Mouse (Mus musculus): ENCODE measurements around the gene Limch1. TPM values are rescaled to one million over a fixed set of nuclear protein-coding genes. Genes with fewer than 3 reads are reported as not detected.

Limch1 gene
- polyA plus RNA-seq, 1 experiment from 2014 or later = 6.7 TPM

DNA sequence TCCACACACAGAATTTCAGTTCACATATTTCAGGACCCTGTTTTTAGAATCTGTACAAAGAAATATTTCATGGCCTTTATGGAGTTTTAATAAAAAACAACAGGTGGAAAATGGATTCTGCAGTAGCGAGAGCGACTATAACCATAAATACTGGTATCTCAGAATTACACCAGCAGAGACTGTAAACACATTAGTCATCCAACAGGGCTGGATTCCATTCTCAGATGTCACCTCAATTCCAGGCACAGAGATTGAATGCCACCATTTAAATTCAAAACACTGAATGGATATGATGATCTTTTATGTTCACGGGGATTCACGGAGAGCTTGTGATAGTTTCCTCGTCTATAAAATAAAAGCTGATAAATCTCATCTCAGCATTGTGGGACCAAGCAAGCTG is 152.0 kb downstream of the Limch1 start:
- ATAC-seq = no peak
- 53% methylated on average over 5 of the region's 5 CpGs for WGBS
- H3K9ac ChIP-seq (ENCODE audit: low read depth, low read length) = no peak overlapping the region

DNA sequence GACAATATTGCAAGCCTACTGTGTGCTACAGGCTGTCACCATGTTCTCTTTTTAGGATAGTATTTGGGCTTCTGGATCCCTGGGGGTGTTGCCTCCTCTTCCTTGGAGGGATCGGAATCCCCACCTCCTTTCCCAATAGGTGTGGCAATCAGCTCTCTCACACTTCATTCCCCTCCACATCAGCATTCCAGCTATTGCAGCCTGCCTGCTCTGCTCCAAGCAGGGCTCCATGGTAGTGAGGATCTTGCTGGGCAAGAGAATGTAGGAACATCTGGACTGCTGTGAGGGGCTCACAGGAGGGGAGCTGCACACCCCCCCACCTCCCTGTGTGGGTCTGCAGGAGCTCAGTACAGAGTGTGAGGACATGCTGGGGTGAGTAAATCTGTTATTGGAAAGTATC is 152.6 kb downstream of the Limch1 start:
- Histone ChIP-seq H3K36me3 (ENCODE audit: control insufficient read depth, insufficient read depth) (no peaks in the 10 kb centered on the region), H3K27ac (ENCODE audit: low read depth, low read length) (no peak overlapping the region), H3K27me3 (replicated peaks; ENCODE audit: control insufficient read depth, insufficient read depth, low read length) (no peaks in the 10 kb centered on the region), H3K4me3 (ENCODE audit: low read depth, low read length) (no peak overlapping the region), H3K4me1 (replicated peaks; ENCODE audit: control insufficient read depth, insufficient read depth, low read length) (no peaks in the 10 kb centered on the region), H3K4me2 (replicated peaks; ENCODE audit: low read depth) (no peak overlapping the region), H3K9me3 (ENCODE audit: control insufficient read depth) (no peaks in the 10 kb centered on the region), H3K9ac (ENCODE audit: low read depth, low read length) (no peak overlapping the region)
- ATAC-seq = no peak
- TF ChIP-seq CTCF (IDR thresholded peaks at IDR 0.05; ENCODE audit: low read depth) = no peak
- WGBS = 64% methylated on average over 1 of the region's 1 CpGs

More for the DNA sequence above, 152.0 kb downstream of the Limch1 start:
- Histone ChIP-seq H3K36me3 (ENCODE audit: control insufficient read depth, insufficient read depth) (no peaks in the 10 kb centered on the region), H3K9me3 (ENCODE audit: control insufficient read depth) (no peaks in the 10 kb centered on the region), H3K4me3 (ENCODE audit: low read depth, low read length) (no peak overlapping the region), H3K4me1 (replicated peaks; ENCODE audit: control insufficient read depth, insufficient read depth, low read length) (no peaks in the 10 kb centered on the region), H3K27ac (ENCODE audit: low read depth, low read length) (no peak overlapping the region), H3K4me2 (replicated peaks; ENCODE audit: low read depth) (no peak overlapping the region), H3K27me3 (replicated peaks; ENCODE audit: control insufficient read depth, insufficient read depth, low read length) (no peaks in the 10 kb centered on the region)
- no peak for TF ChIP-seq CTCF (IDR thresholded peaks at IDR 0.05; ENCODE audit: low read depth)

DNA sequence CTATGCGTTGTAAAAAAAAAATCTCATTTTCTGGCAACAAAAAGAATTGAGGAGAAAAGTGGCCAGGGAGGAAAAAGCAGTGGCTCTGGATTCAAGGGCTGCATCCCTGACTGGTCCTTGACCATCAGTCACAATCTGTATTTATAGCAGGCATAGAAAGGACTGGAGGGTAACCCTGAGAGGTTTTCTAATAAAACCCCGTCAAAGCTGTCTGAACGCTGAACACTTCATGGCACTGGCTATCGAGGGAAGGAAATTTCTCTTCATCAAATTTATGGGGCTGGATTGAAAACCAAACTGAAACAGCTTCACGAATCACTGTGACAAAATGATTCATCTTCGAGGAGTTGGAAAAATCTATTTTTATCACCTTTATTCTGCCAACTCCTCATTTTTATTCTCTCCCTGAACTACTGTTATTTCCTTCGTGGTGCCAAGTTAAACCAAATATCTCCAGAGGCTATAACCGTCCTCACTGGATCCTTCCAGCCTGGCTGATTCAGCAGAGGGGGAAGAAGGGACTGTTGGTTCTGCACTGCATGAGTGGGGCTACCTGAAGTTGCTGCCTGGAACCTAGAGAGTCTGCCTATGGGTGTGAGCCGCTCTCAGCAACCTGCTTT is 153.3 kb downstream of the Limch1 start:
- H3K4me3 ChIP-seq (ENCODE audit: low read depth, low read length) = no peak overlapping the region
- no peaks in the 10 kb centered on the region for H3K27me3 ChIP-seq (replicated peaks; ENCODE audit: control insufficient read depth, insufficient read depth, low read length)
- H3K27ac ChIP-seq (ENCODE audit: low read depth, low read length) = no peak overlapping the region
- H3K4me2 ChIP-seq (replicated peaks; ENCODE audit: low read depth) = no peak overlapping the region
- no peak overlapping the region for H3K9ac ChIP-seq (ENCODE audit: low read depth, low read length)
- H3K36me3 ChIP-seq (ENCODE audit: control insufficient read depth, insufficient read depth) = no peaks in the 10 kb centered on the region
- no peaks in the 10 kb centered on the region for H3K9me3 ChIP-seq (ENCODE audit: control insufficient read depth)
- WGBS = 75% methylated on average over 9 of the region's 9 CpGs
- TF ChIP-seq CTCF (IDR thresholded peaks at IDR 0.05; ENCODE audit: low read depth) = no peak
- H3K4me1 ChIP-seq (replicated peaks; ENCODE audit: control insufficient read depth, insufficient read depth, low read length) = no peaks in the 10 kb centered on the region; the same call in 1 of the 2 replicates
- ATAC-seq = no peak

DNA sequence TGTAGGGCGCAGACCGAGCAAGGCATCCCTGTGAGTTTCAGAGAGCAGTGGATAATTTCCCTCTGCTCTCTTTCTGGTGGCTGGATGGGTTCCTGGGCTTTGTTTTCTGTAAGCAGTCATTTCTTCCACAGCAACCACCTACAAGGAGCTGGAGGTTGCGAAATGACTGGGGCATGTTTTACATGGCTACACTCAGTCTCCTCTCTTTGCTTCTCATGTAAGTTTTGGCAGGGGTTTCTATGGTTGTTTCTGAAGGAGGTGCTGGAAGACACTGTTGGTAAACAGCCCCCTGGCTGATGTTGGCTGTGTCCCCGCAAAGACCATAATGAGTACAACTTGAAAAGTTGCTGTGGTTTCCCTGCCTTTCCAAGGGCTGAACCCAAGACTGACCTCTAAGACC is 155.5 kb downstream of the Limch1 start:
- H3K4me2 ChIP-seq (replicated peaks; ENCODE audit: low read depth) = no peak overlapping the region
- H3K27me3 ChIP-seq (replicated peaks; ENCODE audit: control insufficient read depth, insufficient read depth, low read length) = no peaks in the 10 kb centered on the region
- no peaks in the 10 kb centered on the region for H3K9me3 ChIP-seq (ENCODE audit: control insufficient read depth)
- no peak for ATAC-seq
- no peaks in the 10 kb centered on the region for H3K36me3 ChIP-seq (ENCODE audit: control insufficient read depth, insufficient read depth)
- H3K27ac ChIP-seq (ENCODE audit: low read depth, low read length) = no peak overlapping the region
- WGBS = 96% methylated on average over 4 of the region's 4 CpGs
- no peak for TF ChIP-seq CTCF (IDR thresholded peaks at IDR 0.05; ENCODE audit: low read depth)
- H3K9ac ChIP-seq (ENCODE audit: low read depth, low read length) = no peak overlapping the region
- H3K4me1 ChIP-seq (replicated peaks; ENCODE audit: control insufficient read depth, insufficient read depth, low read length) = no peaks in the 10 kb centered on the region; the same call in 1 of the 2 replicates
- H3K4me3 ChIP-seq (ENCODE audit: low read depth, low read length) = no peak overlapping the region

DNA sequence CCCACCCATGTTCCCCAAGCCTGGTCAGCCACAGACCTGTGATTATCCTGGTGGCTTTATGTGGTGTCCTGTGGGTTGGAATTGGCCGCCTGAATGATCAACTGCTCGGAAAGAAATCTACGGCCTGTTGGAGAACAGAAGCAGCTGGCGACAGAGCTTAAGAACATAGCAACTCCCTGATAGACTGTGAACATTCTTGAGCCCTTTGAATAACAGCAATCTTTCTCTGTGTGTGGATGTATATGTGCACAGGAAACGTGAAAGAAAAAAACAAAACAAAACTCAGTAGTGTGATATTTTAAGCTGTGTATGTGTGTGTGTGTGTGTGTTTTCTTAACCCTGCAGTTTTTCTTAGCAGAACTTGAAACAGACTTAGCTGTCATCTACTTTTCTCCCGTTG is 159.2 kb downstream of the Limch1 start:
- Histone ChIP-seq H3K36me3 (ENCODE audit: control insufficient read depth, insufficient read depth) (no peaks in the 10 kb centered on the region), H3K4me2 (replicated peaks; ENCODE audit: low read depth) (no peak overlapping the region), H3K9me3 (ENCODE audit: control insufficient read depth) (no peaks in the 10 kb centered on the region), H3K4me1 (replicated peaks; ENCODE audit: control insufficient read depth, insufficient read depth, low read length) (no peaks in the 10 kb centered on the region; the same call in 1 of the 2 replicates), H3K27ac (ENCODE audit: low read depth, low read length) (no peak overlapping the region), H3K9ac (ENCODE audit: low read depth, low read length) (no peak overlapping the region), H3K27me3 (replicated peaks; ENCODE audit: control insufficient read depth, insufficient read depth, low read length) (no peaks in the 10 kb centered on the region), H3K4me3 (ENCODE audit: low read depth, low read length) (no peak overlapping the region)
- ATAC-seq = no peak
- no peak for TF ChIP-seq CTCF (IDR thresholded peaks at IDR 0.05; ENCODE audit: low read depth)
- 67% methylated on average over 6 of the region's 6 CpGs for WGBS

DNA sequence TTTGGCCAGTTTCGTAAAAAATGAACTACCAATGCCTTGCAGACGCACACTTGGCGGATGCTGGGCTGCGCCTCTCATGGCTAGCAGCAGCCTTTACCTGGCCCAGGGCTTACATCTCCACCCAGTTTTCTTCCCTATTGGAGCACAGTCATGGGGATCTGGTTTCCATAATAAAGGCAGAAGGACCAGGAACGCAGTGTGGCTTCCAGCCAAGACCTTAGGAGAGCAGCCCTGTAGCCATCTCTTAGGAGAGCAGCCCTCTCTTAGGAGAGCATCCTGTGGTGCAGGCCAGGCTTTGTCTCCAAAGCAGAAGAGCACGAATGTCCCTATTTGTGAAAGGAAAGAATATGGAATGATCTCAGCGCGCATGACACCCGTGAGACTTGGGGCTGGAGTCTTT is 163.3 kb downstream of the Limch1 start:
- no peak overlapping the region for H3K27ac ChIP-seq (ENCODE audit: low read depth, low read length)
- H3K9me3 ChIP-seq (ENCODE audit: control insufficient read depth) = no peaks in the 10 kb centered on the region
- H3K9ac ChIP-seq (ENCODE audit: low read depth, low read length) = no peak overlapping the region
- no peaks in the 10 kb centered on the region for H3K4me1 ChIP-seq (replicated peaks; ENCODE audit: control insufficient read depth, insufficient read depth, low read length)
- TF ChIP-seq CTCF (IDR thresholded peaks at IDR 0.05; ENCODE audit: low read depth) = no peak
- H3K4me2 ChIP-seq (replicated peaks; ENCODE audit: low read depth) = no peak overlapping the region
- H3K36me3 ChIP-seq (ENCODE audit: control insufficient read depth, insufficient read depth) = no peaks in the 10 kb centered on the region
- H3K4me3 ChIP-seq (ENCODE audit: low read depth, low read length) = no peak overlapping the region
- 91% methylated on average over 9 of the region's 9 CpGs for WGBS
- no peak for ATAC-seq
- H3K27me3 ChIP-seq (replicated peaks; ENCODE audit: control insufficient read depth, insufficient read depth, low read length) = no peaks in the 10 kb centered on the region

DNA sequence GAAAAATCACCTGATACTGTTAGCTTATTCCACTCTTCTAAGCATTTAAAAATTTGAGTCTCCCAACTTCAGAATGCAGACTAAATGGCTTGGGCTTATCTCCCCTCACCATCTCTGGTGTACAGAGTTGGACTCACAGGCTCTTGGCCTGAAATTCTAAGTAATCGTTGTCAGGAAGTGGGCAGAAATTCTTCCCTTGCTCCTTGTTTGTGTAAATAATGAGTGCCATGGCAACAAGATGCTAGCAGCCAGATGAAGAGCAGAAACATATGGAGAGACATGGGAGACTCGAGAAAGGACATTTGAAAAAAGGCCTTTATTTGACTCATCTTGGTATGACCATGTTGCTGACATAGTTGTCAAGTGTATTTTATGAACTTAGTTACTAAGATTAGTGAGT is 164.3 kb downstream of the Limch1 start:
- TF ChIP-seq CTCF (IDR thresholded peaks at IDR 0.05; ENCODE audit: low read depth) = no peak
- no peaks in the 10 kb centered on the region for H3K9me3 ChIP-seq (ENCODE audit: control insufficient read depth)
- no peak overlapping the region for H3K4me3 ChIP-seq (ENCODE audit: low read depth, low read length)
- H3K27me3 ChIP-seq (replicated peaks; ENCODE audit: control insufficient read depth, insufficient read depth, low read length) = no peaks in the 10 kb centered on the region
- H3K9ac ChIP-seq (ENCODE audit: low read depth, low read length) = no peak overlapping the region
- 46% methylated on average over 2 of the region's 2 CpGs for WGBS
- no peaks in the 10 kb centered on the region for H3K36me3 ChIP-seq (ENCODE audit: control insufficient read depth, insufficient read depth)
- no peaks in the 10 kb centered on the region for H3K4me1 ChIP-seq (replicated peaks; ENCODE audit: control insufficient read depth, insufficient read depth, low read length)
- no peak for ATAC-seq
- no peak overlapping the region for H3K27ac ChIP-seq (ENCODE audit: low read depth, low read length)
- H3K4me2 ChIP-seq (replicated peaks; ENCODE audit: low read depth) = no peak overlapping the region

Data from intestine, postnatal 0 days (tissue).